Mouse (Mus musculus): ENCODE results near the gene Col6a5.

DNA sequence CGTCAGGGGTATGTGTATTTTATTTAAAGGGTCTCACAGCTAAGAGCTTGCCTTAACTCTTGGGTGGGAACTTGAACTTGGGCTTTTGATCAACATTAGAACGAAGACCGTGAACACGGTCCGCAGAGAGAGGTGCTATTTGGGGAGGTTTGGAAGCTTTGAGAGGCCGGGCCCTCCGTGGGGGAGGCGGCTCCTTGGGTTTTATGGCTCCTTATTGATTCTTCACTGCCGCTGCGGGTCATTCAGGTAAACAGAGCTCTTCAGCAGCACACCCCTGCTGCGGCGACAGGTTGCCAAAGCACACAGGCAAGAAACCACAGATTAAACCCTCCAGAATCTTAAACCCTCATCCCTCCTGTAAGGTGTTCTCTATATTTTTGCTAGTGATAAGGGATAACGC is 16.4 kb upstream of the Col6a5 start:
- TF ChIP-seq POLR2A (IDR thresholded peaks at IDR 0.05; ENCODE audit: control insufficient read depth, low read depth, low read length) (no peak), CTCF (IDR thresholded peaks at IDR 0.05; ENCODE audit: control insufficient read depth, insufficient read depth, insufficient replicate concordance, low read depth, low read length) (no peak)
